Mouse (Mus musculus) hematopoietic multipotent progenitor cell, adult 10-12 weeks (in vitro differentiated cells): ENCODE data around the gene Pola1. TPM values are rescaled to one million over a fixed set of nuclear protein-coding genes. Genes with fewer than 3 reads are reported as not detected.

Experiments
- polyA plus RNA-seq: library from polyadenylated mRNA; stranded (reverse); fragments of >175 nt; gene quantifications from 2 replicates; pipeline ENCODE4 v1.2.3, GENCODE M21; 2012; ENCODE audit warnings: low replicate concordance

Gene Pola1
- 0.11 and 1.8 TPM in 2 replicates for polyA plus RNA-seq

DNA sequence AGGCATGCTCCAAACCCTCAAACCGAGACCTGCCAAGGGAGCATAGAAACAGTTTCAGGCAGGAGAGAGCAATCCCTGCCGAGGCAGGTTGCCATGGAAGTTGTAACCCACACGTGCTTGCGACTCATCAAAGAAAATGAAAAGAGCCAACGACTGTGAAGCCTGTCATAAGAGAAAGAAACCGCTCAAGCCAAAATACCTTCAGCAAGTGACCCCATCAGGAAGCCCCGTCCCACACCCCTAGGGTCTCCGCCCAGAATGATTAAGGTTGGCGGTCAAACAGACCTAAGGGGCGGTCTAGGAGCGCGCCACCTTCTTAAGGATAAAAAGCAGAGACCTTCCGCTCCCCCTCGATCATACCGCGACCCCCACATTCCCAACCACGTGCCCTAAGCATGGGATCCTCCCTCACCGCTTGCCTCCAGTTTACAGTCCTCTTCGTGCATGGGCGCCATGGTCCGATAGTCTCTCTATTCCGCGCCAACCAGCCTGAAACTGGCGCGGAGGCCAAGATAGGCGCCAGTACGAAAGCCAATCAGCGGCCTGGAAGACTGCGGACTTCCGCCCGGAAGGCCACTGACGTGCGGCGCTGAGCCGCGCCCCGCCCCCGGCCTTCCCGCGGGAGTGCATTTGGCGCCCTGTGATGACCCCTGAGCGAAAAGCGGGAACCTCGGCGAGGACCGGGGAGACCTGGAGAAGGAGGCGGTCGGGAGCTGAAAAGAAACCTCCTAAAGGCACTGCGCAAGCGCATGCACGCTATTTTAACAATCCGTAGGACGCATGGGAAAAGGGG is at the start of gene Pola1:
Gene Pola1, minus strand, starts transcription at position 499 of the 793 bp plus-strand sequence.

GRCm38 (mm10) chrX:93654218-93655002 is 22.5 kb upstream of the Pola1 start, which contains the start of gene Pcyt1b:
Gene Pcyt1b, plus strand, starts transcription at chrX:93654863.

GRCm38 (mm10) chrX:93286291-93286893 is 345.6 kb downstream of the Pola1 start, which contains the start of gene Arx:
Gene Arx, plus strand, starts transcription at chrX:93286445.

Other genes starting within 250 kb of the Pola1 start
- 0.20 and 1.1 TPM in 2 replicates for gene Pcyt1b, start 22.7 kb upstream of the Pola1 start, polyA plus RNA-seq
- gene Pdk3, start 200.0 kb upstream of the Pola1 start, polyA plus RNA-seq = 5.8 and 8.4 TPM in 2 replicates